Mouse (Mus musculus) cerebellum, postnatal 36 days (tissue): ENCODE results near the gene Tub.

ENCODE experiments used
- DNase-seq, 2 experiments: peaks; one replicate each; pipeline ENCODE4 v3.0.0; 2021 to 2022; ENCODE audit warnings: mixed read lengths in 2 of 2

Gene Tub

DNA sequence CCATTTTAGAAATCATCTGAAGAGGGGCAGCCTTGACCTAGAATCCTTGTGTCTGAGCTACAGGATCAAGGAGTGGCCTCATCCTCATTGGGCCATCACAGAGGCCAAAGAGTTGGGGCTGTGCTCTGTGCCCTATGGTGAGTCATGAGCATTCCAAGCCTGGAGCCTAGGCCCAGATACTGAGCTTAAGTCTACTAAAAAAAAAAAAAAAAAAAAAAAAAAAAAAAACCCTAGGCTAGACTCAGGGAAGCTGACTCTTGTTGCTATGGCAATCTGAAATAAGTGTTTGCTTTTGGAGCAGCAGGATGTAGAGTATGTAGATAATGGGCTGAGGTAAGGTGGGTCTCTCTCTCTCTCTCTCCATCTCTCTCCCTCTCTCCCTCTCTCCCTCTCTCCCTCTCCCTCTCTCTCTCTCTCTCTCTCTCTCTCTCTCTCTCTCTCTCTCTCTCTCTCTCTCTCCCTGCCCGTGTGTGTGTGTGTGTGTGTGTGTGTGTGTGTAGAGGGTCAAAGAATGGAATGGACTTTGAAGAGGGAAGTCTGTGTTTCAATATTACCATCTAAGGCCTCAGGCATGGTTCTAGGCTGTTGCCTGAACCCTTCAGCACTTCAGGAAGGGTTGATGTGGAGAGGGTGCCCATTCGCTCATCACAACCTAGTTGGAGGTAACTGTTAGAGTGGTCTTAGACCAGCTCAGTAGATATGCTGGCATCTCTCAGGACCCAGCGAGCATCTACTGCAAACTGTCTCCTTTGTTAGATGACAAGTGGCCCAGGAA lies 36.0 kb downstream of the Tub start:
- no peak for DNase-seq

DNA sequence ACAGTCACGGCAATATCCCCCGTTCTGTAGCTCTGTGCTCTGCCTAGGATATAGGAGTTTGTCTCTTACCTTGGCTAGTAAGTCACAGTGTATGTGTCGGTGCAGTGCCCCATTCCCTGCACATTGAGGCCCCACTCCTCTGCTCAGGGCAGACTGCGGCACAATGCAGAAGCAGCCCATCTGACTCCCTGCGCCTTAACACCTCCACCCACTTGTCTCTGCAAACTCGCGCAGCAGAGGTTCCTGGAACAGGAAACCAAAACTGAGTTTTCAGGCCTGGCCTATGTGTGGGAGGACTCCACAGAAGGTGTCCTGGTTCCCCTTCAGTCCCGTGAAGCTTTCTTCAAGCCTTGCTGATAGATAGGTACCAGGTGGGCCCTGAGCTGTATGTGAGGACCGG lies 41.1 kb downstream of the Tub start:
- no peak for DNase-seq

DNA sequence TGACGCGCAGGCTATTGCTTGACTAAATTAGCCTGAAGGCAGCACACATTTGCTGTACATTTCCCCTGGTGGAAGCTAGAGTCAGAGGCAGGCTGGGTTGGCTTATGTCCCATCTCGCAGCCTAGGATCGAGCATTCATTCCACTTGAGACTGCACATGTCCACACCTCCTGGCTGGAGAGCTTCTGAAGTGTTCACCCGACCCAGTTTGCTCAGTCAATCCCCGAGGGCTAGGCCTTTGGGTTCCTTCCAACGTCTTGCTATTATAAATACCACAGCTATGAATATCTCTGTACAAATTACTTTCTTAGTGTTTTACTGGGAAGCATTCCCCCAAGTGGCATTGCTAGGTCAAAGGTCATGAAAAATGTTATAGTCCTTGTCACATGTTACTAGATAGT lies 43.1 kb downstream of the Tub start:
- no peak for DNase-seq

DNA sequence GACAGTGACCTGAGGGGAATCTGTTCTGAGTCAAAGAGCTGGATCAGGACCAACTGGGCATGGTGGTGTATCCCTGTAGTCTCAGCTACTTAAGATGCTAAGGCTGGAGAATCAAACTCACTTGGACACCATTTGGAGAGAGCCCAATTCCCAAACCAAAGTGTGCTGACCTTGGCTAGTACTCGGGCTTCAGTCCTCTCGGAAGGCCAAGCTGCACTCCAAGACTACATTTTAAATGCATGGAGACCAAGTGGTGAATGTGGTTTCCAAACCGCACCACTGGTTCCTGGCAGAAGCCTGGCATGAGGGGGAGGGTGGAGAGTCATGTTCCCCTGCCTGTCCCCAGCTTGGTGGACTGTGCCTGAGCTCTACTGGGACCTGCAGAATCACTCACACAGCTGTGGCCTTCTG lies 43.7 kb downstream of the Tub start:
- no peak for DNase-seq

DNA sequence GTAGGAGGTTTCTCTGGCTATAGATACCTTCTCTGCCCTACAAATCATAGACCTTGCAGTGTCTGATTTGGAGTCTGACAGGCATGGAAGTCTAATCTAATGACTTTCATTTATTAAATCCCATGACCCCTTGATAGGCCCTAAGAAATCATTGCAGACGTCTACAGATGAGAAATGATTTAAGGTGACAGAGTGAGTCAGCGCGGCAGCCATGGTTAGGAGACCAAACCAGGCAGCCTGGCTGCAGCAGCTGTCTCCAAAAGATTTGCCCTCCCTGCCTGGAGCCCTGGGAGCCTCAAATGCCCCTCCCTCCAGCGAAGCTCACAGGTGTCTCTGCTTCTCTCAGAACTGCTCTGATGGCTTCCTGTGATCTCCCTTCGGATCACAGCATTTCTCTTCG lies 46.0 kb downstream of the Tub start:
- no peak for DNase-seq

DNA sequence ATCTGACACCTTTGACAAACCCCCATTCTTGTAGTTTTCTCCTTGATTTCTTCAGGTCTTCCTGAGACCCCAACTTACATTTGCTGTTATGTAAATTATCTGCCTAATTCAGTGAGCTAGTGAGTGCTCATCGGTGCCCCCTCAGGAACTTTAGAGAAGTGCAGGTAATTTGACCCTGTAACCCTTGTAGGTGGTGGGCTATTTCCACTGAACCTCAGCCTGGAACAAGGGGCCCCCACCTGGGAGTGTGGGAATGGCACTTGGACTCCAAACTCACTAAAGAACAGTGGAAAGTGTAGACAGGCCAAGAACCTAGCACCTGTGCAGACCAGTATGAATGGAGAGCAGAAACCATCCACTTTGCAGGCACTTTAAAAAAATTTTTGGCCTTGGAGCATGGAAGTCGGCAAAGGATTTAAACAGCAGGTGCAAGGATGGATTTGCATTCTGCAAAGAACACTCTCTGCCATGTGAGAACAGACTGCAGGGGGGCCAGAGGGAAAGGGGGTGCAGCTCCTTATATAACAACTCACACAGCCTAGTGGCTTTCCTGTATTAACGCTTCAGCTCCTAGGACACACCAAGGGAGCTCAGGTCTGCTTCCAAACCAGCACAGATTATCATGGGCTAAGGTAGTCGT lies 50.3 kb downstream of the Tub start:
- peak; percentile 41 to 51 for DNase-seq

DNA sequence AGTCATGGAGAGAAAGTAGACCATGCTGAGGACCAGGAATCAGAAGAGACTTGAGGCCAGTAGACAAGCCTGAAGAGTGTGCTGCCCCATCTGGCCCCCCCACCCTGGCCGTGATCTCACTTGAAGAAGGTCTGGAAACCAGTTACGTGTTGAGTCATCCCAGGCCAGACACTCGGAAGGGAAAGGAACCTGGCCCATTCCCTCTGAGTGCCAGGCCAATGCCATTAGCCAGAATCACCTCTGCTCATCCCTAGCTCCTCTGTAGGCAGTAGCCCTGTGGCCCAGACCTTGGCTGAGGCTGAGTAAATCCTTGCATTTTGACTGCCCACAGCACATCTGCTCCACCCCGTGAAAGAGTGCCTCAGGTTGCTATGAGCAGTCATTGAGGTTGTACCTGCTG lies 51.8 kb downstream of the Tub start:
- no peak for DNase-seq

DNA sequence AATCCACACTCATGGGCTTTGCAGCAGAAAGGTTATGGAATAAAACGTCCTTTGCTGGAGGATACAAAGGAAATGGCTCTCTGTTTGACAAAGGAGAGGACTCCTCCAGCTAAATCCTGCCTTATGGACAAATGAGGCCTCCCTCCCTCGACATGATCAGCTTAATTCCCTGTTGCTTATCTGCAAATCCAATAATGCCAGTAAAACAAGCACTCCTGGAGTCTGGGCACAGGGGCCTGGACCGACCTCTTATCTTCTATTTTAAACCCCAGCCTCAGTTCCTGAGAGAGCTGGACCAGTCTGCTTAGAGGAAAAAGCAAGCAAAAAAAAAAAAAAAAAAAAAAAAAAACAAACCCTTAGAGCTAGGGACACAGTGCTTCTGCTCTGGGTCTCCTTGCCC lies 53.5 kb downstream of the Tub start:
- no peak for DNase-seq

DNA sequence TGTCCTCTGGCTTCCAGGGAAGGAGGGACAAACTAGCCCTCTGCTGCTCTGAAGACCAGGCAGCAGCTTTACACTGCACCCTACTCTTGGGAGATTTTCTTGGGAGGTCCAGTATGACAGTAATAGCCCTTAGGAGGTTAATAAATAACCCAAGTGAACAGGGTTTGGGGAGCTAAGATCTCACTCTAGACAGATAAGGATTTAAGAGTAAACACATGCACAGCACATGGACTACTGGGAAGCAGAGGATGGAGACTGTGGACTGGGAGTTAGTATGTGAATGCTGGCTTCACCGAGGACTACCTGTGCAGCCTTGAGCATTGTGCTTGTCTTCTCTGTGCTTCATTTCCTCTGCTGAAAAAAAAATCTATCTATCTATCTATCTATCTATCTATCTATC lies 59.1 kb downstream of the Tub start:
- no peak for DNase-seq

DNA sequence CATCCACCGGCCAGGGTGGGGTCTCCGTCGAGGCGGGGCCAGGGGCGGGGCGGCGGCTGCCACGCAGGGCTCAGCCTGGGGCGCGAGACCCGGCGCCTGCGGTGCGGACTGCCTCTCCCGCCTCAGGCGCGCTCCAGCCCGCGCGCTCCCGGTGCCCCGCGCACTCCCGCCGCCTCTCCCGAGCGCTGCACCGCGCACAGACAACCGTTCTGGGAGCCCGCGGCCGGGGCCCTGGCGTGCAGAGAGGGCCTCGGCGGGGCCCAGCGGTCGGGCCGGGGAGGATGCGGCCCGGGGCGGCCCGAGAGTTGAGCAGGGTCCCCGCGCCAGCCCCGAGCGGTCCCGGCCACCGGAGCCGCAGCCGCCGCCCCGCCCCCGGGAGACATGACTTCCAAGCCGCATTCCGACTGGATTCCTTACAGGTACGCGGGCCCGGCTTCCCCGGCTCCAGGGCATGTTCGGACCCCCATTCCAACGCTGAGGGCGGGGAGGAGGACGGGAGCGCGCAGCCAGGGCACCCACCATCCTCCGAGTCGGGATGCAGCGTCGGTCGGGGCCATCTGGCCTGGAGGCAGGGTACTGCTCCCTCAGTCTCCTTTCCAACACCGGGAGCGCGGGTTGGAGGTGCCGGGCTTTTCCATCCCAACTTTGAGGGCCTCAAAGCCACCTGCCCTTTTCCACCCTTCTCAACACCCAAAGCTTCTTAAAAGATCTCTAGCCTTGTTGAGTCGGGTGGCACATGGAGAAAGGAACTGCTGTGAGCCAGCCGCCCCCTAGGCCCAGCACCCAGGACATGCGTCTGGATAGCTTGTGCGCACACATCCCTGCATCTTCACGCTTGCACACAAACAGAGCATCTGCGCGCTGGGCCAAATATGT lies 60.8 kb downstream of the Tub start:
- DNase-seq, result peak; percentile 59 to 67

DNA sequence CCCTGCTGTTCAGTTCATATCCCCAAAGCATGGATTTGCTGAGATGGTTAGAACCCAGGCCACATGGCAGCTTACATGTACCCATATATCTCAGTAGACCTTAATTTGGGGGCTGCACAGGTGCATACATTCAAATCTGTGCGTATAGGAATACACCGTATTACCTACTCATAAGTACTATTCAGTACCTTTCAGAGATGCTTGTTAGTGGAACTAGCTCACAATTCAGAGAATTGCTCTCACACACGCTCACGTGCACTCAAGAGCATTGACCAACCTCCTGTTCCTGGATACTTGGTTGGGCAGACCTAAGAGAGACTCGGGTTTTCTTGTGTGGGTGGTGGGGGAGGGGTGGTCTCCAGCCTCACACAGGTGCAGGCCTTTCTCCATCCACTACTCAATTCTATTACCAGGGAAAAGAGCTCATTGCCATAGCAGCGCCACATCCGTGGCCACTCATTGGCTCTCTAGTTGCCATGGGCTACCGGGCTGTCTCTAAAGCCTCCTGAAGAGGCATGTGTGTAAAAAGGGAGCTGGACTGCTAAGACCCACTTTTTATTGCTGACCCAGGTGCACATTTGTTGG lies 61.5 kb downstream of the Tub start:
- no peak for DNase-seq

DNA sequence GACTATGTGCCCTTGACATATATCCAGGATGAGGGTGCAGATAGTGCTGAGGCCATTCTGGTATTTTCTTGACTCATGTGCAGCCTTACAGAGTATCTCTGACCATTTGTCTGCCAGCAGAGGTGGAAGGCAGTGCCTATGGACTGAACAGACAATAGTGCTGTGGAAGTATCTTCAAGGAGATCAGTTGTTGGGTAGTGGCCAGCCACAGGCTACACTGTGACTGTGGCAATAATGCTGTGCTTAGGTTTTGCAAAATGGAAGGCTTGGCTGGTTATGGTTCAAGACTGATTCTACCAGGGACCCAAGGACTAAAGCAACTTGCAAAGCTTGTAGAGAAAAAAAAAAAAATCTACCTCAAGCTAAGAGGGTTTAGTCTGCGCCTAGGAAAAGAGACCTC lies 62.4 kb downstream of the Tub start:
- no peak for DNase-seq

DNA sequence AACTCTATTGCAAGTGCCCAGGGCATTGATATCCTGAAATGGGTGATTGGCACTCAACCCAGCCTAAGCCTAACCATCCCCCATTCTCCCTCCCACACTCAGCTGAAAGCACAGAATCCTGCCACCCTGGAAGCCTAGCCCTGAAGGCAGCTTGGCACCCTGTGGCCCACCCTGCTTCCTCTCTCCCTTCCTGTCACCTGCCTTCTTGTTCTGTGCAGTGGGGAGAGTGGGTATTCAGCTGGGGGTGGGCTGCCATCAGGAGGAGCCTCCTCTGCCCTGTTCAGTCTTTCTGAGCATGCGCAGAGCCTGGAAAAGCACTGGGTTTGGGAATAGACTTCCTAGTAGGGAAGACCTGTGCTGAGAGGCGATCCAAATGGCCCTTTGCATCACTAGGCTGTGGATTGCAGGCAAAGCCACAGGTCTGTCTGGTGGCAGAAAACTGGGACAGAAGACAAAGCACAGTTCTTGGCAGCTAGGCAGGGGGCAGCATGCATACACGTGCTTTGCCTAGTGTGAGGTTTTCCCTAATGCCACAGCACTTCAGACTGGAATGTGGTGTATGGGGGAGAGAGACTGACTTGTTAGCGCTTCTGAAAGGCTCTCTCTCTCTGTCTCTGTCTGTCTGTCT lies 63.0 kb downstream of the Tub start:
- DNase-seq, result no peak

DNA sequence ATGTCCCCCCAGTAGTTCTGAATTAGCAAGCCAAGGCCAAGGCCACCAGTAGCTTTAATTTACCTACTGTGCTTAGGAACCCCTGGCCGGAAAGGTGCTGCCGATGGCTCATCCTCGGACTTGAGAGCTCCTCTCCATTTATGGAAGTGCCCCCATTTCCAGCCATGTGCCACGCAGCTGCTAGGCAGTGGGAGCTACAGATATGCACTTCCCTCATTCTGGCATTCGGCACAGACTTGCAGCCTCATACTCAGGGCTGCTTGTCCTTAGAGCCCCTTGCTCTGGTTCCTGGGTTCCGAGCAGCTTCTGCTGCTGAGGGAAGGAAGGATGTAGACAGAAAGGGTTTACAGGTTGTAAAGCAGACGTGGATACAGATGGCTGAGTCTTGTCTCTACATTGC lies 64.7 kb downstream of the Tub start:
- no peak for DNase-seq

DNA sequence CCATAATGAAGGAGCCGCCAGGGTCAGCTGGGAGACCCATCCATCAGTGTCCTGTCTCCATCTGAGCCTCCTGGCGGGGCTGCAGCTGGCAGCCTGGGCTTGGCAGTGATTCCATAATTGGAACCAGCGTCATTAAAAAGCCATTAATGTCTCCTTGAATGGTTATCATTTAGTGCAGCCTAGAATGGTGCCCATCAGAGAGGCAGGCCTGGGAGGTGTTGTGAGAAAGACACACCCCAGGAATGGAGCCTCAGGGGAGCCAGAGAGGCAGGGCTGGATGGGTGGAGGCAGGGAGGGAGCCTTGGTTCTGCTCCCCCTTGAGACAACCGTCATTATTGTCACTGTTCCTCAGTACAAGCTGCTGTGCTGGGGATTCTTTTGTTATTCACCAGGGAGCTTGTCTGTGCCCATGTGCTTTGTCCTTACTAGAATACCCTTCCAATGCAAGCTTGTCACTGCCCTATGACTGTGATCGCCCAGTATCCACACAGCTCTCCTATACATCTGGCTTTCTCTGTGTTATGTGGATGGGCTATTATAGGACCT lies 66.3 kb downstream of the Tub start:
- DNase-seq, result no peak

DNA sequence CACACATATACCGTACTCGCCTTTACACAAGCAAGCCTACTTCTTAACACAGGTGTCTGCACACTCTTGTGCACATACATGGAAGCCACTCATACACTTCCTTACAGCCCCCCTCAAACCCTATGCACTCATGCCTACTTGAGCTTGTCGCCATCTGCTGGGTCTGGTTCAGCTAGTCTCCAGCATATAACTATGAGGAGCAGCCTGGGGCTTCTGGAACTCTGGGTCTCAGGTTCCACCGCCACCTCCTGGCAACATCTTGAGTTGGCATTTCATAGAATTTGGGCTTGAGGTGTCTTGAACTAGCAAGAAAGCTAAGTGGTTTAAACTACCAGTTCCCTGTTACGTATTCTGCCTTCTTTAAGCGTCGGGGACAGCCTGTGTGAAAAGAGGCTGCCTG lies 69.1 kb downstream of the Tub start:
- DNase-seq, result no peak

DNA sequence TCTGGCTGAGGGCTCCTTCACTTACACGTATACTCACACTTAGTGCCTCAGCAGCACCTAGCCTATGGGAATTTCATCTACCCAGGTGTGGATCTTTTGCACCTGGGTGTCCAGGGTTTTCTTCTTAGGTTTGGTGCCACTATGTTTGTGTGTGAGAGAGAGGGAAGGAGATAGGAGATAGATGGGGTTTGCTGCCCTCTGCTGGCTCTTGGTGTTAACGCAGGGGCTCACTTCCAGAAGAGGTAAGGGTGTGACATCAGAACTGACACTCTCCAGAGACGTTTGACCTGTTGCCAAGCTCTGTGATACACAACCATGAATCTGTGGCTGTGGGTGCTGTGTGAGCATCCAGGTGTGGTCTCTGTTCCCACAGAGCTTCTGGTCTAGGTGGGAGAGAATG lies 71.3 kb downstream of the Tub start:
- DNase-seq, result peak; percentile 82 to 86

DNA sequence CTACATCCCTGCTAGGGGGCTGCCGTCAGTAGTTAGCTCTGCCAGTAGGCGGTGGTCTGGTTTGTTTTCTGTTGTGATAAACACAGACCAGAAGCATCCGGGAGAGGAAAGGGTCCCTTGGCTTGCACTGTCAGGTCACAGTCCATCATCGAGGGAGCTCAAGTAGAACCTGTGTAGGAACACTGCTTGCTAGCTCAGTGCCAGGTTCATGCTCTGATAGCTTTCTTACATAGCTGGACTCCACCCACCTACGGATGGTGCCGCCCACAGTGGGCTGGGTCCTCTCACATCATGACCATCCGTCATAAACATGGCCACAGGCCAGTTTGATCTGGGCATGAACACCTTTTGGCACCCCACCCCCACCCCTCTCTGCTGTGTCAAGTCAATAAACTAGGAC lies 75.6 kb downstream of the Tub start:
- DNase-seq, result no peak

DNA sequence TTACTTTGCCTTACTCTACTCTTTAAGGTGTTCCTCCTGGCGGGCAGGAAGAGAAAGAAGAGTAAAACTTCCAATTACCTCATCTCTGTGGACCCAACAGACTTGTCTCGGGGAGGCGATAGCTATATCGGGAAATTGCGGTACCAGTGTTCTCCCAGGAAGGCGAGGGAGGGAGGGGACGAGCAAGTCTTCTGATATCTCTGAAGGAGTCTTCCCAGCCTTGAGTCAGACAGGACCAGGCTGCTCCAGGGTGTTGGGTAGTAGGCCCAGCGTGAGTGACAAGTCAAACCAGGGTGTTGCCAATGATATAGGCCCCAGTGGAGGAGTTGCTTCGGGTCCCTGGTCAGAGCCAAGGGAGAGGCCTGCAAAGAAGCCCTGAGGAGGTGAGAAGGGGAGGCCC lies 76.8 kb downstream of the Tub start:
- no peak for DNase-seq

DNA sequence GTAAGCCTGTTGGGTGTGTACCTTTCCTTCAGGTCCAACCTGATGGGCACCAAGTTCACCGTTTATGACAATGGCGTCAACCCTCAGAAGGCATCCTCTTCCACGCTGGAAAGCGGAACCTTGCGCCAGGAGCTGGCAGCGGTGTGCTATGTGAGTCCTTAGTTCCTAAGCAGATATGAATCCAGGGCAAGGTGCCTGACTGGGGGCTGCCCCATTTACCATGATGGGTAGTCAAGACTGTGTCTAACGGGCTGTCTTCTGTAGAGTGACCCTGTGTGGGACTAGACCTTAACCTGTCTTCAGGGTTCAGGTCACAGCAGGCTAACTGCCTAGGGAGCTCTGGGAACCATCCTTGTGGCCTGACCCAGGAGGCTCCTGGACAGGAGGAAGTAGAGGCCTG lies 77.6 kb downstream of the Tub start:
- no peak for DNase-seq

DNA sequence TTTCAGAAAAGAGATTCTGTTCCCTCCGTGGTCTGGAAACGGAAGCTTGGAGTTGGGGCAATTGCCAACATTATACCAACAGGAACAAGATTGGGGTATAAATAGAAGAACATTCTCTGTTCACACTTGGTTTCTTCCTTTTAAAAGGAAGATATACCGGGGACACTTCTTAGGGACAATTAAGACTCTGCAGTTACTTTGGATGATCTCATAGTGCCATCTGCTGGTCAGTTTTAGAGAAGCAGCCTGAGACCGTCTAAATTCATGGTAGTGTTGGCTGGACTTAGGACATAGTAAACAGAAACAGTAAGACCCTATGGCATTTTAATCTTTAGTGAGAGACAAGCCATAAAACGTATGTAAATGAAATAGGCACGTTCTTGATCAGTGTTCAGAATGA lies 78.1 kb downstream of the Tub start:
- peak; percentile 63 to 83 for DNase-seq

DNA sequence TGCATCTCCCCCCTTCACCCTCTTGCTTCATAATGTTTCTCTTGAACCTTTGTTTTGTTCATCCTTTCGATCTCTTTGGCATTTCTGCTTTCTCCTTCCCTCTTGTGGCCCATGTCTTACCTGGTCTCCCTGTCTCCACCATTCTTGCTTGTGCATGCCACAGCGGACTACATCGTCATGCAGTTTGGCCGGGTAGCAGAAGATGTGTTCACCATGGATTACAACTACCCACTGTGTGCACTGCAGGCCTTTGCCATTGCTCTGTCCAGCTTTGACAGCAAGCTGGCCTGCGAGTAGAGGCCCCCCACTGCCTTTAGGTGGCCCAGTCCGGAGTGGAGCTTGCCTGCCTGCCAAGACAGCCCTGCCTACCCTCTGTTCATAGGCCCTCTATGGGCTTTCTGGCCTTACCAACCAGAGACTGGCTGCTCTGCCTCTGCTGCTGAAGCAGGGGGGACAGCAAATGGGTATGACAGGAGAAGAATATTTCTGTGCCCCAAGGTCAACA lies 79.9 kb downstream of the Tub start:
- DNase-seq, result no peak
